Mouse (Mus musculus) megakaryocyte, embryonic 14.5 days (primary cell): ENCODE measurements around the gene Ncapg.

Experiments
- FLI1 ChIP-seq: IDR thresholded peaks from 2 replicates; pipeline ENCODE4 v1.6.1; 2012; ENCODE audit warnings: low read length, inconsistent platforms, mixed read lengths
- GATA1 ChIP-seq: IDR thresholded peaks from 3 replicates; pipeline ENCODE4 v1.6.1; 2012; ENCODE audit warnings: mixed read lengths, low read length, inconsistent platforms, borderline replicate concordance

DNA sequence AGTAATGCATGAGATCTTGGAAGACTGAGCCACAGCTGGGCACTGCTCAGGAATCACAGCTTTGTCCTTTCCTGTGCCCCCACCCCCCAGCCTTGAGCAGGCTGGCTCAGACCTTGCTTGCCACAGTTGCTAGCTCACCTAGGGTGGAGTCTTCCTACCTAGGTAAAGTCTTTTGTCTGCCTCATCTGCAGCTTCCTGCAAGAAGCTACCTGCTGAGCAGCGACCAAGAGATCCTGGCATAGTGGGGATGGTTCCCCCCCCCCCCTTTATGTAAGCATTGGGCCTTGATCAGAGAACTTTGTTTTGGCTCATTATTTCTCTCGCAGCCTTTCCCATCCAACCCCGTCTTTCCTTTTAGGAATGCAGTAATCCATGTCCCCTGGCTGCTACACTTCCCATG is 48.2 kb upstream of the Ncapg start:
- TF ChIP-seq GATA1 (no peak), FLI1 (no peak)
